Mouse (Mus musculus) embryonic stem cell, embryonic (primary cell): ENCODE results near the gene Uvssa.

Source experiments
- CTCF ChIA-PET, 4 experiments: fragments of 300-600 bp in 2 of 4; fragments of 350-600 bp in 2 of 4; sonication (Branson Sonifier 250); formaldehyde crosslinking; loops; one replicate each; lab custom pipeline; 2022; ENCODE audit warnings: inconsistent platforms in 2 of 4; lab: Charles Lee
- POLR2A ChIA-PET, 4 experiments: fragments of 300-600 bp in 2 of 4; fragments of 350-600 bp in 2 of 4; sonication (Branson Sonifier 250); formaldehyde crosslinking; loops; one replicate each; lab custom pipeline; 2022; ENCODE audit warnings: antibody characterized with exemption in 4 of 4, inconsistent platforms in 1 of 4; lab: Charles Lee

The Uvssa gene

GRCm38 (mm10) chr5:33378302-33378854 lies at the start of gene Uvssa:
Gene Uvssa (plus strand): TSS chr5:33378549.
- ChIA-PET POLR2A (interaction anchor here (0.6 to 3.4 kb wide), 43 partner anchors 9 to 404 kb away, joined by 3 to 28 read pairs (median 4); partner anchors contain the start of genes Ctbp1 (in 4 of the 4), Slbp (in 2 of the 4), Fam53a (in 1 of the 4) and Gm9903 (in 1 of the 4)), CTCF (interaction anchor here (0.5 to 2.0 kb wide), 13 partner anchors 8 to 936 kb away, joined by 3 to 7 read pairs (median 4); partner anchors contain the start of gene Ctbp1 (in 1 of the 4))

DNA sequence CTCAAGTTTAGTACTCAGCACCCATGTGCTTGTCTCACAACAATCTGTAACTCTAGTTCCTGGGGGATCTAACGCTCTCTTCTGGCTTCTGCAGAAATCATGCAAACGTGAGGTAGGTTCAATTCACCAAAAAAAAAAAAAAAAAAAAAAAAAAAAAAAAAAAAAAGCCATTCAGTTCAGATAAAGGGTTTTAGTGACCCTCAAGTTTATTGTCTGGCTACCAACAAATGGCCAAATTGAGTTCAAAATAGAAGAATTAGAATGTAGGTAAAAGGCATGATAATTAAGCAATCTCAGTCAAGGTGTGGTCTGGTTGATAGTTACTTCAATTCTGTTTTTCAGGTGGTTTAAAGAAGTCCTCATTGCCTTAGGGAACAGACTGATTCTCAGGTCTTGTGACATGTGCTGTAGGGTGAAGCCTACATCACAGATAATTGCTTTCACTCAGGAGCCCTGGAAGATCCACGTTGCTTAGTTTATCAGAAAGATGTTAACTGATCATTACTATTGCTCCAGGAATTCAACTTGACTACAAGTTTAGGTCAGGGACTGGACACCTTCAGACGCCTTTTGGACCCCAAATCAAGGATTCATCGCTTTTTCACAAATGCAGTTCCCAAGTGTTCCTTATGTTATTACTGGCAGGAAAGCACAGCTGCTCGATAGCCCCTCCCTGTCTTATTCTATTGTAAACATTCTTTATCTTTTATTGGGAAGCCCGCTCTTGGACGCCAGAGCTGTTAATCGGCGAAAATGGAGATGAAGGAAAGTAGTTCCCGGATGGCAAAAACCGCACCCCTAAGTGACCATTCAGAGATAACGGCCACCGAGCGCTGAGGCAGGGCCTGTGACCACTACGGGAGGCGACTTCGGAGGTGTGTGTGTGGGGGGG lies 43.7 kb upstream of the Uvssa start:
- POLR2A ChIA-PET = interaction anchor here (0.6 to 3.7 kb wide), 40 partner anchors 10 to 1326 kb away, joined by 3 to 38 read pairs (median 4); partner anchors contain the start of genes Ctbp1 (in 1 of the 4), Fam53a (in 1 of the 4), Gm9903 (in 1 of the 4) and Grk4 (in 1 of the 4)
- CTCF ChIA-PET = interaction anchor here in 2 of 4 experiments (0.6 to 0.7 kb wide), 2 partner anchors 147 to 483 kb away, joined by 3 to 4 read pairs; no protein-coding TSS in a partner anchor

DNA sequence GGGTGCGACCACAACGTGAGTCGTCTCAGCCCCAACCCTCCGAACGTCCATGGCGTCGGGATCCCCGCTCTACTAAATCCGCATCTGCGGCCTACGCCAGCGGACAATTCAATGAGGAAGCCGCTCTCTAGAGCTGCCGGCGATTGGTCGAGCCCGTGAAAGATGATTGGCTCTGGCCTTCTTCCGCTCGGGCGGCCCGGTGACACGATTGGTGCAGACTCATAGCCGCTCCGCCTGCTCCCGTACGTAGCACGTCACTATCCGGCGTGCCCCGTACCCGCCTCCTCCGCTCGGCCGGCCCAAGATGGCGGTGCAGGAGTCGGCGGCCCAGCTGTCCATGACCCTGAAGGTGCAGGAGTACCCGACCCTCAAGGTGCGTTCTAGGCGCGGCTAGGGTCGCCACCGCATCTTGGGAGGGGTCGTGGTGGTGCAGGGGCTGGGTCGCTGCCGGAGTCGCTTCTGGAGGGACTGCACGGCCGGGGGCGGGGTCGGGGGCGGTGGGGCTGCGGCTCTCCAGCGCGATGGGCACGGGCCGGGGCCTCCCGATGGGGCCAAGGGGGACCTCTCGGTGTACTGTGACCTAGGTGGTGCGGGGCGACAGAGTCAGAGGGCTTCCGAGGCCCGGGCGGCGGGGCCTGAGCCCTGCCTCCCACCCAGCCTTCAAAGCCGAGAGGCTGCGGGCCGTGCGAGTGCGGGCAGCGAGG lies 42.9 kb upstream of the Uvssa start, which contains the start of gene Maea:
Maea (plus strand) TSS at position 237 of the 704 bp plus-strand sequence.
- ChIA-PET POLR2A (interaction anchor here (0.6 to 3.7 kb wide), 52 partner anchors 9 to 1325 kb away, joined by 3 to 38 read pairs (median 4); partner anchors contain the start of genes Ctbp1 (in 2 of the 4), Slbp (in 2 of the 4), Fam53a (in 1 of the 4) and Gm9903 (in 1 of the 4)), CTCF (interaction anchor here in 3 of 4 experiments (0.6 to 1.1 kb wide), 6 partner anchors 56 to 483 kb away, joined by 3 to 5 read pairs (median 4); no protein-coding TSS in a partner anchor)

- CTCF ChIA-PET = interaction anchor here in 3 of 4 experiments (0.6 to 1.1 kb wide), 5 partner anchors 45 to 427 kb away, joined by 3 to 5 read pairs (median 4); no protein-coding TSS in a partner anchor
These were observed 42.4 kb upstream of the Uvssa start for GRCm38 (mm10) chr5:33335977-33336360.

GRCm38 (mm10) chr5:33337206-33337605 lies 41.1 kb upstream of the Uvssa start:
- ChIA-PET CTCF (interaction anchor here in 1 of 4 experiments (0.6 kb wide), 1 partner anchor 21 kb away, joined by 3 read pairs; no protein-coding TSS in a partner anchor), POLR2A (interaction anchor here in 2 of 4 experiments (0.5 to 3.7 kb wide), 9 partner anchors 9 to 315 kb away, joined by 3 to 38 read pairs (median 4); partner anchors contain the start of genes Slbp (in 1 of the 2) and Uvssa (in 1 of the 2))

More at GRCm38 (mm10) chr5:33335977-33336360, 42.4 kb upstream of the Uvssa start:
- POLR2A ChIA-PET = interaction anchor here in 3 of 4 experiments (0.6 to 3.7 kb wide), 35 partner anchors 9 to 483 kb away, joined by 3 to 38 read pairs (median 4); partner anchors contain the start of genes Ctbp1 (in 2 of the 3), Slbp (in 2 of the 3), Spon2 (in 1 of the 3) and Uvssa (in 1 of the 3)

DNA sequence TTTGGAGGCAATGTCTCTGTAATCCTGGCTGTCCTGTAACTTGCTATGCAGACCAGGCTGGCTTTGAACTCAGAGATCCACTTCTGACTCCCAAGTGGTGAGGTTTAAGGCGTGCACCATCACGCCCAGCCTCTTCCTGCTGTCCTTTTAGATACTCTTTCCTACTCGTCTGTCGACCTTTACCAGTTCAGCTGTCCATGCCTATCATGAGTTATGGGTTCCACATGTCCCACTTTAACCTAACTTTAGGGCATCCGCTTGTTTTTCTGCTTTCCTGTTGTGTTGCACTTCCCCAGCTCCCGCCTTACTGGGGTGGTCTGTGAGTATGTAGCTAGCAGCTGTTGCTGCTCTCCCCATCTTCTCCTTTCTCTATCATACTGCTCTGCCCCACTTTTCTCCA lies 37.2 kb upstream of the Uvssa start:
- ChIA-PET CTCF (no interaction called here), POLR2A (no interaction called here)

DNA sequence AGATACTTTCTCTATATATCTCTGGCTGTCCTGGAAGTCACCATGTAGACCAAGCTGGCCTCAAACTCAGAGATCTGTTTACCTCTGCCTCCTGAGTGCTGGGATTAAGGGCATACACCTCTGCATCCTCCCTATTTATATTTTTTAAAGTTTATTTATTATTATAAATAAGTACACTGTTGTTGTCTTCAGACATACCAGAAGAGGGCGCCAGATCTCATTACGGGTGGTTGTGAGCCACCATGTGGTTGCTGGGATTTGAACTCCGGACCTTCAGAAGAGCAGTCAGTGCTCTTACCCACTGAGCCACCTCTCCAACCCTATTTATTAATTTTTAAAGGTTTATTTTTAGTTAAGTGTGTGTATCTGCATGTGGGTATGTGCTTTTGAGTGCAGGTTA lies 36.1 kb upstream of the Uvssa start:
- ChIA-PET POLR2A (interaction anchor here in 1 of 4 experiments (1.4 kb wide), 1 partner anchor 9 kb away, joined by 5 read pairs; no protein-coding TSS in a partner anchor), CTCF (interaction anchor here in 1 of 4 experiments (1.4 kb wide), 2 partner anchors 63 to 71 kb away, joined by 3 read pairs; no protein-coding TSS in a partner anchor)

DNA sequence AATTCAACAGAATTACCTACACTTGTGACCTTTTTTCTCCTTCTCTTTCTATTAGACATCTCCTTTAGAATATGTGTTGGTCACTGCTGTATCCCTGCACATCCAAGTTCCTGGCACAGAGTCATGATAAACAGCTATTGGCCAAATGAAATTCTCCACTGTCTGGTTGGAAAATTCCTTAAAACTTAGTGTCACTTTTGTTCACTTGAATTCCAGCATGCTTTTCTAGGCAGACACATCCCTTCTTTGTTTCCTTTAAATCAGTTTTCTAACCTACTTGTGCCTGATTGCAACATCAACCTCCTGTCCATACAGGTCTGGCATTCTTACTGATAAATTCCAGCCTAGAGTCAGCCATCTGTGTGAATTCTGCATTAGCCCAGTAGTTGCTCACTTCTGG lies 35.5 kb upstream of the Uvssa start:
- POLR2A ChIA-PET = interaction anchor here in 1 of 4 experiments (1.4 kb wide), 1 partner anchor 8 kb away, joined by 5 read pairs; no protein-coding TSS in a partner anchor
- CTCF ChIA-PET = interaction anchor here in 1 of 4 experiments (1.4 kb wide), 2 partner anchors 64 to 72 kb away, joined by 3 read pairs; no protein-coding TSS in a partner anchor

DNA sequence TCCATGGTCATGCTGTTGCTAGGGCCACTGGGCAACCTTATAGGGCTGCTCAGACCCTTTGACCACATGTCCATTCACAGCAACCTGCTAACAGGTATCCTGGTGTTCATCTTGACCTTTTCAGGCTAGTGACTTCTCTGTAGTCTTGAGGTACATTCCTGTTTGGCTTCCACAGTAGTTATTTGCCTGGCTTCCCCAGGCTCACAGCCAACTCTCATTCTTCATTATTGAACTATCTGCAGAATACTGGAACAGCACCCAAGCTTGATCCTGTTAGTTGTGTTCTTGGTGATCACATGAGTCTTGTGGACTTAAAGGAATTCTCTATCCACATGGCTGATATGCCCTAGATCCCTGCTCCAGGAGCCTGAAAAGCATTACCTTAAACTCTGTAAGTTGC lies 34.8 kb upstream of the Uvssa start:
- CTCF ChIA-PET = interaction anchor here in 1 of 4 experiments (1.4 kb wide), 1 partner anchor 65 kb away, joined by 3 read pairs; no protein-coding TSS in a partner anchor
- POLR2A ChIA-PET = interaction anchor here in 1 of 4 experiments (1.4 to 6.8 kb wide), 2 partner anchors 7 to 193 kb away, joined by 4 to 38 read pairs; partner anchors contain the start of gene Maea

DNA sequence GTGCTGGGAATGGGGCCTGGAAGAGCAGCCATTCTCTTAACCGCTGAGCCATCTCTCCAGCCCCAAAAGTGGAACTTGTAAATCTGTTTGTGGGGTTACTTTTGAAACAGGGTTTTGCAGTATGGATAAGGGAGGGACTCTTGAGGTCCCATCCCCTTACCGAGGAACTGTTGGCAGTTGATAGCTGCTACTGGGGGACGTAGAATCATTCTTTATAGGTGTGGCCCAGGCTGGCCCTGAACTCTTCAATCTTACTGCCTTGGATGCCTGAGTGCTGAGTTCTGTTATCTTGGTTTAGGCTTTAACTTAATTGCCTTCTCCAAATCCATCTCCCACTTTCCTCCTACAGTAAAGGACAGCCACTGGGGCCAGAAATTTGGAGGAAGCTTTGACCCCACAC lies 34.3 kb upstream of the Uvssa start:
- POLR2A ChIA-PET = interaction anchor here in 3 of 4 experiments (0.5 to 6.8 kb wide), 4 partner anchors 8 to 192 kb away, joined by 3 to 38 read pairs (median 5); partner anchors contain the start of gene Maea (in 2 of the 3)
- CTCF ChIA-PET = no interaction called here

DNA sequence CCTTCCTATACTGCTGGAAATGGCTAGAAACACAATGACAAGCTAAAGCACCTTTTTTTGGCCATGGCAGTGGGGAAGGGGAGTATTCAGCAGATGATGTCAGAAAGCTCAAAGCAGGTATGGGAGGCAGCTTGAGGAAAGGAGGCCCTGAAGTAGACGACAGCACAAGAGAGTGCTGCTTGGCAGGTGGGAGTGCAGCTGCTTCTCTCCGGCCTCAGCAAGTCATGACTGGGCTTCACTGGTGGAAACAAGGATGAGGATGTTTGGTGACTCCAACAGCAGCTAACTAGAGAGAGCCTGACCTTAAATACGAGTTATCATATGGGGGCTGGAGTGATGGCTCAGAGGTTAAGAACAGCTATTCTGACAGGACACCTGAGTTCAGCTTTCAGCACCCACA lies 30.7 kb upstream of the Uvssa start:
- CTCF ChIA-PET = interaction anchor here in 1 of 4 experiments (1.2 kb wide), 1 partner anchor 9 kb away, joined by 3 read pairs; no protein-coding TSS in a partner anchor
- POLR2A ChIA-PET = interaction anchor here (0.5 to 6.8 kb wide), 11 partner anchors 9 to 330 kb away, joined by 3 to 38 read pairs (median 3); partner anchors contain the start of genes Maea (in 3 of the 4), Tacc3 (in 1 of the 4) and Tmem129 (in 1 of the 4)

GRCm38 (mm10) chr5:33349205-33349604 lies 29.1 kb upstream of the Uvssa start:
- CTCF ChIA-PET = interaction anchor here in 1 of 4 experiments (0.6 kb wide), 1 partner anchor 304 kb away, joined by 4 read pairs; no protein-coding TSS in a partner anchor
- POLR2A ChIA-PET = interaction anchor here in 3 of 4 experiments (0.6 to 6.8 kb wide), 10 partner anchors 10 to 303 kb away, joined by 3 to 38 read pairs (median 6); partner anchors contain the start of genes Slbp (in 2 of the 3), Gm9903 (in 1 of the 3), Maea (in 1 of the 3) and Uvssa (in 1 of the 3)

DNA sequence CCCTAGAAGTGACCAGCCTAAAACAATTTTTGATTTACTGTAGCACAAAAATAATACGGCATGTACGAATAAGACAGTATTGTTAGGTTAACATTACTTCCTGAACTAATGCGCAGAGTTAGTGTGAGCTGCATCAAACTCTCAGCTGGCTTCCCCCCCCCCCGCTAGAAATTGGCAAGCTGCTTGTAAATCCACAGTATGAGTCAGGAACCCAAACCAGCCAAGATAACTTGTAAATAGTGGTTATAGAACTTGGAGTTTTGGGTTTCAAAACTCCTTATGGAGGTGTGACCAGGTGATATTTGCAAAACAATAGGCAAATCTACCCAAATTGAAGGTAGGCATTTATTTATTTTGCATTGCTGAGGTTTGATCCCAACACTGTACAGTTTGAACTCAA lies 28.6 kb upstream of the Uvssa start:
- ChIA-PET CTCF (interaction anchor here in 1 of 4 experiments (0.6 kb wide), 1 partner anchor 304 kb away, joined by 4 read pairs; no protein-coding TSS in a partner anchor), POLR2A (interaction anchor here in 3 of 4 experiments (0.6 to 6.8 kb wide), 11 partner anchors 11 to 303 kb away, joined by 3 to 38 read pairs (median 4); partner anchors contain the start of genes Maea (in 2 of the 3), Slbp (in 2 of the 3), Gm9903 (in 1 of the 3) and Uvssa (in 1 of the 3))

DNA sequence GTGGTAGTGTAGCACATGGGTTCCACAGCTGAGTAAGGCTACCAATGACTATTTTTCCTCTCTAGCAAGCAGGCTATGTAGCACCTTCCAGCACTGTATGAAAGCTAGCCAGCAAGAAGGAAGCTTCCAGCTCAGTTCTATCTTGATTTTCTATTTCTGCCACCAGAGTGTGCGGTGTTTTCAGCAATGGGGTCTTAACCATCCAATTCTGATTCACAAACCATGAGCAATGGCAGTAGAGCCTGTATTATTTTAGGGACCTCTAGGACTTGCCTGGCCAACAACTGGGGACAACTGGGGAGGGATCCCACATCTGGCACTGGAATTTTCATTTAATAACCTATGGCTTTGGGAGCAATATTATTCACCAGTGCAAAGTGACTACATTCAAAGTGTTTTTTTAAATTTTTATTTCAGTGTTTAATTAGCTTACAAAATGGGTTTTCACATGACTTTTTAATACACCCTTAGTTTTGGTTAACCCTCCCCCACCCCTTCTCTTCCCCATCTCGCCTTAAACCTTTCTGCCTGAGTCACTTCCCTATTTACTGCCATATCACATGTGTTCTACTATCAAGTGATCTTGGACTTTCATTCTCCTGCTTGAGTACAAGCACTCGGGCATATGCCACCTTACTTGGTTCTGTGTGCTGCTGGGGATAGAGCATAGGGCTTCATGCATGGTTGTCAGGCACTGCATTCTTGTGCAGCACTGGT lies 26.6 kb upstream of the Uvssa start:
- POLR2A ChIA-PET = interaction anchor here in 1 of 4 experiments (1.2 to 1.7 kb wide), 4 partner anchors 9 to 29 kb away, joined by 5 to 7 read pairs (median 5); partner anchors contain the start of gene Maea
- CTCF ChIA-PET = interaction anchor here in 1 of 4 experiments (0.6 kb wide), 1 partner anchor 26 kb away, joined by 4 read pairs; no protein-coding TSS in a partner anchor

- CTCF ChIA-PET = no interaction called here
- POLR2A ChIA-PET = interaction anchor here in 2 of 4 experiments (0.6 to 0.8 kb wide), 2 partner anchors 17 to 351 kb away, joined by 3 read pairs; partner anchors contain the start of gene Maea (in 1 of the 2)
These were observed 26.1 kb upstream of the Uvssa start for GRCm38 (mm10) chr5:33352273-33352645.
